Mouse (Mus musculus) MN1 (cell line): Measurements from ENCODE around the gene Gm12845.
A peak's percentile ranks its signal among the peaks of the same experiment; 100 is the strongest.
"Not testable (repeated sequence)": the region's sequence is repeated elsewhere in the genome, so short reads cannot be mapped to it uniquely, and the experiment has no call there.

Source experiments
- DNase-seq: peaks from one replicate; pipeline ENCODE4 v3.0.0-alpha.2; 2016; ENCODE audit warnings: low spot score

The Gm12845 gene

DNA sequence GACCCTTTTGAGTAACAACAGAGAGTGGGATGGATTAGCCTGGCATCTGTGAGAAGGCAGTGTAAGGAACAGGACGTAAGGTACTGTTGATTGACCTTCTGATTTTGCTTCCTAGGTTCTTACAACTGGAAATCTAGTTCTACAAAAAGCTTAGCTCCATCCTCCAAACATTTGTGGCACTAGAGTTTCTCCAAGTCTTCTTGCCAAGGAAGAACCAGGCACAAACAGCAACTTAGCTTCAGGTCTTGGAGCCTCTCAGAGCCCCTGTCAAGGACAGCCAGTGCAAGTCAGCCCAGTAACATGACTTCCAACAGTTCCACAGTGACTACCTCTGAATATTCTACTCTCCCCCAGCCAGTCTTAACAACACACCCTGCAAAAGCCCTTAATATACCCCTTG, at the start of gene Gm12845:
Gene Gm12845, plus strand, starts transcription at position 301 of the 400 bp plus-strand sequence.
- DNase-seq = no peak

DNA sequence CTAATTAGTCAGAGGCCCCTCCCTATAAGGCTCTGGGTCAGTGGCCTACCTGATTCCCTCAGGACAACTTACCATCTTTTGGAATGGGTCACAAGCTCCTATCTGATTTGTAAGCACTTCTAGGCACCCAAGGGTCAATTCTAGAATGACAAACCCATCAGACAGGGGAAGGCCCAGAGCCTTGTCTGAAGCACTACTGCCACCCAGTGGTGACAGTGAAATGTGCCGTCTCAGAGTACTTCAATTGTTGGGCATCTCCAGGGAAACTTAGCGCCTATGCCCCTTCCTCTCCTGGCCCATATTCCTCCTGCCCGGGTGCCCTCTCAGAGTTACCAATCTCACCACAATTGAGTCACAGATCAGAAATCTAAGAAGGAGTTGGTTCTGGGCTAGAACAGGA, 47.3 kb upstream of the Gm12845 start:
- DNase-seq = peak; percentile 74

DNA sequence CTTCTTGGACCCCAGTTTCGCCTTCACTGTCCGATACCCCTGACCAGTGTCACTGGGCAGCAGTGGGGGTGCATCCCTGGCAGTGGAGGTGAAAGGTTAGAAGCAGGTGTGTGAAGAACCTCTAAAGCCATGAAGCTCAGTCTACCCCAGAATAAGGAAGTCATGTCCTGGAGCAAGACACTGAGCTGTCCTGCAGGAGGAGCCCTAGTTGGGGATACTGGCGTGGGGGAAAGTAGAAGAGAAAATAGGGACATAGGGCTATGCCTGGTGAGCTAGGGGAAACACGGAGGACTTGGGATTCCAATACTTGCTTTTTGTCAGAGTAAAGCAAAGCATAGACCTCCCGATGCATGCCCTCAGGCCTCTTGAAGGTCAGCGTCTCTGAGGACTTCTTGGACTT, 43.2 kb upstream of the Gm12845 start:
- no peak for DNase-seq

- peak; percentile 83 for DNase-seq
These were observed 42.2 kb upstream of the Gm12845 start, which contains the start of gene Dmap1 for GRCm38 (mm10) chr4:117681931-117682461. Gene Dmap1 (minus strand): TSS chr4:117682273.

DNA sequence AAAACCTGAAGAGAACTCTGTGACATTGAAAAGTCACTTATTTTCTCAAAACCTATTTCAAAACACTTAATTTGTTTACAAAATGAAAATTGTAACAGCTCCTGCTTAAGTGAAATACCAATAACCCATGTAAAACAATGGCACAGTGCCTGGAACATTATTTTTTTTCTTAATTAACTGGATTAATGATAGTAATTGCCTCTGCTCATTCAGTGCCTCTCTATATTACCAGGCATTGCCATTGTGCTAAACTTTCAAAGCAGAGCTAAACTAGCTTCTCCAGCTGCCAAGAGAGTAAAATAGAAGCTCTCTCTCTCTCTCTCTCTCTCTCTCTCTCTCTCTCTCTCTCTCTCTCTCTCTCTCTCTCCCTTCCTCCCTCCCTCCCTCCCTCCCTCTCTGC, 41.7 kb upstream of the Gm12845 start:
- no peak for DNase-seq

GRCm38 (mm10) chr4:117683048-117683768, 41.0 kb upstream of the Gm12845 start:
- no peak for DNase-seq

DNA sequence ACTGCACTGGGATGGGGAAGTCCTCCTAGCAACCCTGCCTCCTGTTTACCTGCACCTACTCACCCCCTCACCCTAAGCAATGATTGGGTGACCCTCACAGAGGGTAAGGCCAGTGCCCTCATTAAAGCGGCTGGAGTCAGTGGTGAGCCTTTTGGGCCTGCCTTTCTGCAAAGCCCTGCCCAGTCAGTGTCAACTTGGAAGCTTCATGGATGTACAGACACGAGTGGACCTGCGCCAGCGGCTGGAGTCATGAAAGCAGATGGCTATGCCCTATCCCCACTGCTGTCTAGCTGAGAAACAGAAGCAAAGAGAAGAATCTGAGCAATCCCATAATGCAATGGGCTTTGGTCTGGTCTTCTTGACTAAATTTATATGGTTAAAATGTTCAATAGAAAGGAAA, 37.9 kb upstream of the Gm12845 start:
- no peak for DNase-seq

GRCm38 (mm10) chr4:117705361-117705760, 18.9 kb upstream of the Gm12845 start:
- peak; percentile 34 for DNase-seq

DNA sequence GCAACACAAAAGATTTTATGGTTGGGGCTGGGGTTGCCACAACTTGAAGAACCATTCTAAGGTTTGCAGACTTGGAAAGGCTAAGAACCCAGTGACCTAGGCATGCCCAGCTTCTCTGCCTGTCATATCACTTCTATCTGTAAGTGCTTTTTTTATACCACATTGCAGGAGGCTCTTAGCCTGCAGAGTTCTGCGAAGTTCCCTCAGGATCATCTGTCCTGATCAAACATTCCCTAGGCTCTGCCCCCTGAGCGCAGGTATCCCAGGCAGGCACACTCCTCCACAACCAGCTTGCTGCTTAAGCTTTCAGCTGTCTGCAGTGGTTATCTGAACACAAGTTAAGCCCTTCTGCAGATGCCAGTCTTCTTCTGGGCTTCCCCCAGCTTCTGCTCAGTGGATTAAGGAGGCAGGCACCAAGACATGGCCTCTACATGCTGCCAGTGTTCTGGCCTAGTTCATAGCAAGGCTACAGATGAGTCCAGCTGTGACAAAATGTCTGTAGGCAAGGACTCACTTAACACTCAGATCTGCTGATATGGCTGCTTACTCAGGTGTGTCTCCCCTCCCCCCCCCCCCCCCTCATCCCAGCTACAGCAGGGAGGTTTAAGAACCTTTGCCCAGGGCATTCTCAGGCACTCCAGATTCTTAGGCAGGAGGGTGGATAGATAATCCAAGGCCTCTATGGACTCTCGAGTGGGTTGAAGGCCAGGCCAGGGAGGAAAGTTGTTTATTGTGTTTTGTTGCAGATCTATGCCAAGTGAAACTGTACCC, 15.2 kb upstream of the Gm12845 start:
- no peak for DNase-seq

DNA sequence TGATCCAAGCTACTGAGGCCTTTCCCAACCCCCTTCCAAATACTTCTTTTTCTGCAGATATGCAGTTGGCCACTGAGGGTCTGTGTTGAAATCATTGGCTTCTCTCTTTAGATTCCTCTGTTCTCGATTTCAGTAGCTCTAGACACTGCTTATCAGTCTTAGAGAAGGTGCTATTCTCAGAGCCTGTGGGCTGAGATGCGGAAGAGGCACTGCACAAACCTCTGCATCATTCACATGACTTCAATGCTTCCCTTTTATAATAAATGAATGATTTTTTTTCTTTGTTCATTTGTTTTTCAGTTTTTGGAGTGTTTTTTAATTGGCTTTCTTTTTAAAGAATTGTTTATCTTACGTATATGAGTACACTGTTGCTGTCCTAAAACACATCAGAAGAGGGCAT, 11.9 kb upstream of the Gm12845 start:
- DNase-seq = no peak

DNA sequence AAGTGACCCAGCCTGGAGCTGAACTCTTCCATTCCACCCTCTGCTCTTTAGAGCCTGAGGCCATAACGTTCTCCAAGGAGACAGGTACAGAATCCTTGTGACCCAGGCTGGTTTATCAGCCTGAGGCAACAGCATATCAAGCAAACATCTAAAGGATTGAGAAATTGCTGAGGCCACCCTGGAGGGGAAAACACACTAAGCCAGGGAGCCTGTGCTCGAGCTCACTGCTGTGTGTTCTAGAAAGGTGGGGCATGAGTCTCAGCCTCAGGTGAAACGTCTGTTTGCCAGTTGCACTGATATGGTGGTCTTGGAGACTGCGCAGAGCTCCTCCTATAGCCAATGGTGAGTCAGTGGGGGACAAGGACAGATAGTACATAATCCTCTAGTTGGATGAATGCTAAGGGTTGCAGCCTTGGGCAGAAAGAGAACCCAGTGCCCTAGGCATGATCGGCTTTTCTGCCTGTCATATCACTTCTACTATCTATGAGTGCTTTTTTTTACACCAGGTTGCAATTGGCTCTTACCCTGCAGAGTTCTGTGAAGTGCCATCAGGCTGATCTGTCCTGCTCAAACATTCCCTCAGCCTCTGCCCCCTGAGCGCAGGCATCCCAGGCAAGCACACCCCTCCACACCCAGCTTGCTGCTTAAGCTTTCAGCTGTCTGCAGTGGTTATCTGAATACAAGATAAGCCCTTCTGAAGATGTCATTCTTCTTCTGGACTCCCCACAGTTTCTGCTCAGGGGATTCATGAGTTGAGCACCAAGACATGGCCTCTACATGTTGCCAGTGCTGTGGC, 10.7 kb upstream of the Gm12845 start:
- DNase-seq = no peak

GRCm38 (mm10) chr4:117731926-117732325, 7.7 kb downstream of the Gm12845 start:
- DNase-seq = no peak

DNA sequence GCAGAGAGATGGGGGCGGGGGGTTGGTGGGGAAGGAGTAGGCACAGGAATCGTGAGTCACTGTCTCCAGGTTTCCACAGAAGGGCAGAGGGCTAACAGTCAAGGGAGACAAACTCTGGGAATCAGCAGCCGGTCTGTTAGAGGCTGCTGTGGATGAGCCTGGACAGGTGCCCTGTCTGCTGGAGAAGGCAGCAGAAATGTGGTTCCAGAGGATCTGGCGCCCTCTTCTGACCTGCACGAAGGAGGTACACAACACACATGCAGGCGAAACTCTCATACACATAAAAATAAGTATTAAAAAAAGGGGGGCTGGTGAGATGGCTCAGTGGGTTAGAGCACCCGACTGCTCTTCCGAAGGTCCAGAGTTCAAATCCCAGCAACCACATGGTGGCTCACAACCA, 13.3 kb downstream of the Gm12845 start:
- DNase-seq = no peak

DNA sequence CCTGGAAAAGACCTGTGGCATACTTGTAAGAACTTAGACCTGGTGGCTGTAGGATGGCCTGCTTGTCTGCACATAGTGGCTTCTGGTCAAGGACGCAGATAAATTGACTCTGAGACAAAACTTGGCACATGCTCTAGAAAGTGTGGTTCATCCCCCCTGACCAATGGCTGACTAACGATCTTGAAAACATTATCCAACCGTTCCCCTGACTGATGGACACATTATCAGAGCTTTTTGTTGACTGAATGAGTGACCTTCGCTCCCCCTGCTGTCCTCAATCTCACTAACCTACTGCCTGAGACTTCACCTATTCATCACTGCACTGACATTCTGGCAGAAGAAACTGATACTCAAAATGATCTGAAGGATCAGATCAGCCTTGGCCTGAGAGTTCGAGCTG, 28.3 kb downstream of the Gm12845 start:
- not testable (repeated sequence) for DNase-seq

DNA sequence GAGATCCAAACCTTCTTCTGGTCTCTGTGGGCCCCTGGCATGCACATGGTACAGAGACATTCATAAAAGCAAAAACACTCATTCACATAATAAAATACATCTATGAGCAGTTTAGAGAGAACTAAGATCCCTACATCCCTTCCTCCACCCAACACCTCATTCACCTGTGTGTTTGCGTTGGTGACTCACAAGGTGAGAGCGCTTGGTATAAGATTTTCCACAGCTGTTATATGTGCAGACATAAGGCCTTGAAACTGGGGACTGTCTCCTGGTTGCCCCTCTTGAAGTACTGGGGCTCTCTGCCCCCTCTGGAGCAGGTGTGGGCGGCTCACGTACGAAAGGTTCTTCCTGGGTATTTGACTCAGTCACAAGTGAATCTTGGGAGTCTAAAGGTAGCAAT, 35.9 kb downstream of the Gm12845 start:
- DNase-seq = no peak

GRCm38 (mm10) chr4:117765416-117765815, 41.2 kb downstream of the Gm12845 start, which contains the start of gene Klf17:
Gene Klf17 (minus strand): TSS chr4:117765648.
- DNase-seq = no peak

- peak; percentile 42 for DNase-seq
These were observed 46.7 kb downstream of the Gm12845 start for GRCm38 (mm10) chr4:117770935-117771334.

DNA sequence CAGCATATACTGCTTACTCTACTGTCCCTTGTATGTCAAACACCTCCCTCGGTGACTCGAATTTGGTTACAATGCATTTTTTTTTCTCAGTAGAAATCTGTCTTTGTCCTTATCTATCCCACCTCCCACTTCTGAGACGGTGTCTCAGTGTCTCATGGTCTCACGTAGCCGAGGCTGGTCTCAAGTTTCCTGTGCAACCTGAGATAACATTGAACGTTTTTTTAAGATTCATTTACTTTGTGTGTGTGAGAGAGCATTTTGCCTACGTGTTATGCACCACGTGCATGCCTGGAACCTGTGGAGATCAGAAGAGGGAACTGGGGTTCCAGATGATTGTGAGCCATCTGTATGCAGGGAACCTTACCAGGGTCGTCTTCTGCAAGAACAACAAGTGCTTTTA, 48.7 kb downstream of the Gm12845 start:
- no peak for DNase-seq
